Mouse (Mus musculus): Measurements from ENCODE around the gene Arpc1a. TPM values are rescaled to one million over a fixed set of nuclear protein-coding genes. Genes with fewer than 3 reads are reported as not detected.
"Not testable (repeated sequence)": the region's sequence is repeated elsewhere in the genome, so short reads cannot be mapped to it uniquely, and the experiment has no call there.

Arpc1a gene
- total RNA-seq, 2 experiments from 2014 or later: 13.6 to 25.2 TPM

- ATAC-seq (replicated peaks; ENCODE audit: low FRiP score, poor library complexity, severe bottlenecking): no peak
Observed at GRCm38 (mm10) chr5:145130995-145131394, 47.4 kb downstream of the Arpc1a start.

GRCm38 (mm10) chr5:145133275-145133674 is 49.6 kb downstream of the Arpc1a start:
- ATAC-seq (replicated peaks; ENCODE audit: low FRiP score, poor library complexity, severe bottlenecking): not testable (repeated sequence)

DNA sequence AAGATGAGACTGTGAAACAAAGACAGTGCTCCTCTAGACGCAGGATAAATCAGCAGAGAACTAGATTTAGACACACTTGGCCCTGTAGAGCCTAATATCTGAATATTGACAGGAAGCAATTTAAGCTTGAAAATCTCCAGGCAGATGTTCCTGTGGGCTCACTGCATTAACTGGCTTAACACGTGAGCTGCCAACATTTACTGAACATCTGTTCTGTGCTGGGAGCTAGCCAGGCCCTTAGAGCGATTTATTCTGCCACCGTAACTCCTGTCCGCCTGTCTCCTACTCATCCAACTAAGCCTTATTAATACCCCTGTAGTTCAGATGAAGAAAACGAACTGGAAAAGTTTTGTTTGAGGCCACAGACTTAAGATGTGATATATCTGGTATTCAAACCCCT is 55.2 kb downstream of the Arpc1a start:
- no peak for ATAC-seq (replicated peaks; ENCODE audit: low FRiP score, poor library complexity, severe bottlenecking)

DNA sequence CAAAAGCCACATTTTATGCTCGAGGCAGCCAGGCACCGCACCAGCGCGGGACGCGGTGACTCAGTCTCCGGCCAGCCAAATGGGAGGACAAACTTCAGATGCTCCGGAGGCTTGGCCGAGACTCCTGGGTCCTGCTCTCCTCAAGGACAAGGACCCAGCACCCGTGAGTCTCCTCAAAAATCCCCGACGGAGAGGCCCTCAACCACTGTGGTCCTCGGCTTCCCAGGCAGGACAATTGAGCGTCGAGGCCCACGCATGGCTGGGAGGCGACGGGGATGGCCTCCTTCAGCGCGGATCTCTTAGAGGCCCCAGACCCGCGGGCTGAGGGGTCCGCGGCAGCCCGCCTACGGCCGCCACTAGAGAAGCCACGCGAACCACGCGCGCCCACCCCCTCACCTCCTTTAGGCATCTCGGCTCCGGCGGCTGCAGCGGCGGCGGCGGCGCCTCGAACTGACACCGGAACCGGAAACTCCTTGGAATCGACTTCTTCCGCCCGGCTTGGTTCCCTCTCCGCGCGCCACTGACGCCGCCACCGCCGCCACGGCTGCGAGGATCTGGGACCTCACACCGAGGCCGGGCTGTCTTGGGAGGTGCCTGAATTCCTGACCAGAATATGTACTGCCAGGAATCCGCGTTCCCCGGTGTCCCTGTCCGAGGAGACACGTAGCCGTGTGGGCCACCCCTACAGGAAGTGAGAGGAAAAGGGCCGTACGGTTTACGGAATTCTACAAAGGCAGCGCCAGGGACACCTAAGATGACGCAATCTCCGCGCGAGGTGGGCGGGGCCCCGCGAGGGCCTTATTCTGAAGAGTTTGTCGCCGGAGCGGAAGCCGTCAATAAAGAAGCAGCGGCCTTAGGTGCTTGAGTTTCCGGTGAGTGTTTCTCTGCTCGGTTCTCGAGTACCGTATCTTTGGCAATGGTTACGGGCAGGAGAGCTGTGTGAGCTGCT is 56.2 kb downstream of the Arpc1a start, which contains the start of the genes Pdap1 and Bud31:
Gene Pdap1 (minus strand): TSS at position 668 of the 949 bp plus-strand sequence.
Gene Bud31 (plus strand): TSS at position 792 of the 949 bp plus-strand sequence.
- peak; percentile 88 for ATAC-seq (replicated peaks; ENCODE audit: low FRiP score, poor library complexity, severe bottlenecking)

GRCm38 (mm10) chr5:145140611-145141010 is 57.0 kb downstream of the Arpc1a start:
- peak; percentile 64 for ATAC-seq (replicated peaks; ENCODE audit: low FRiP score, poor library complexity, severe bottlenecking)

DNA sequence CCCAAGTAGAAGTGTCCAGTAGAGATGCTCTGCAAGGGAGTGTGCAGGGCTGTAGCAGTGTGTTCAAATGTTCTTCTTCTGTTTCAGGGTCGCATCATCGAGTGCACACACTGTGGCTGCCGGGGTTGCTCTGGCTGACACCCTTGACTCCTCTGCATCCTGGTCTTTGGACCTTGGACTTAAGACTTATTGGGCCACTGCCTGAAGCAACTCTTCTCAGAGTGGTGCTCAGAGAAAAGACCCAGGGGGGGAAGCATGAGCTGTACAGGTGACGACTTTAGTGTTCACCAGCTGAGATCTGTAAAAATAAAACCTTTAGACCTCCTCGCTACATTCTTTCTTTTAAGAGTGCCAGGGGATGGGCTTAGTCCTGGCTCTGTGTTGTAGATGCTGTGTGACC is 64.1 kb downstream of the Arpc1a start:
- no peak for ATAC-seq (replicated peaks; ENCODE audit: low FRiP score, poor library complexity, severe bottlenecking)

- ATAC-seq (replicated peaks; ENCODE audit: low FRiP score, poor library complexity, severe bottlenecking): no peak
Observed at GRCm38 (mm10) chr5:145149294-145149693, 65.7 kb downstream of the Arpc1a start.

DNA sequence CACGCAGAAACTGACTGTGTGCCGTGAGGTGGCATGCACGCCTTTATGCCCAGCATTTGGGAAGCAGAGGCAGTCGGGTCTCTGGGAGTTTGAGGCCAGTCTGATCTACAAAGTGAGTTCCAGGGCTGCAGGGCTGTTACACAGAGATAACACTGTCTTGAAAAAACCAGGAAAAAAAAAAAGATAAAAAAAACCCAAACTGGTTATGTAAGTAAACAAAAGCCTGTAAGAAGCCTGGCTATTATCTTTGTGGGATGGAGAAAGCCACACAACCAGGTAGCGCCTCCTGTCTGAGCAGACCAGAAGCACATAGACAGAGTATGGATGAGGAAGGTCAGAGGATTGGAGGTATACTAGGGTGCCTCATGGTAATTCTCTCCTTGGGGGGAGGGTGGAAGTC is 69.1 kb downstream of the Arpc1a start:
- ATAC-seq (replicated peaks; ENCODE audit: low FRiP score, poor library complexity, severe bottlenecking): no peak

Other genes starting within 250 kb of the Arpc1a start
- 1.5 TPM in 2 replicates for gene Smurf1, start 118.0 kb upstream of the Arpc1a start, total RNA-seq (2015; ENCODE audit: low replicate concordance)
- 1.1 and 2.1 TPM in 2 replicates for gene Smurf1, start 118.0 kb upstream of the Arpc1a start, total RNA-seq (2017; ENCODE audit: low replicate concordance)
- gene Gm4871, start 51.1 kb upstream of the Arpc1a start, total RNA-seq (2015; ENCODE audit: low replicate concordance): not detected in 2 replicates
- gene Gm4871, start 51.1 kb upstream of the Arpc1a start, total RNA-seq (2017; ENCODE audit: low replicate concordance): not detected in 2 replicates
- gene 1700018F24Rik, start 40.8 kb upstream of the Arpc1a start, total RNA-seq (2015; ENCODE audit: low replicate concordance): not detected in 2 replicates
- not detected in 2 replicates for gene 1700018F24Rik, start 40.8 kb upstream of the Arpc1a start, total RNA-seq (2017; ENCODE audit: low replicate concordance)
- gene Kpna7, start 200 bp downstream of the Arpc1a start, total RNA-seq (2015; ENCODE audit: low replicate concordance): not detected in 2 replicates
- gene Kpna7, start 200 bp downstream of the Arpc1a start, total RNA-seq (2017; ENCODE audit: low replicate concordance): not detected in 2 replicates
- gene Arpc1b, start 30.4 kb downstream of the Arpc1a start, total RNA-seq (2015; ENCODE audit: low replicate concordance): 60.5 and 70.8 TPM in 2 replicates
- 46.7 and 74.1 TPM in 2 replicates for gene Arpc1b, start 30.4 kb downstream of the Arpc1a start, total RNA-seq (2017; ENCODE audit: low replicate concordance)
- gene Pdap1, start 56.4 kb downstream of the Arpc1a start, total RNA-seq (2015; ENCODE audit: low replicate concordance): 12.3 and 14.2 TPM in 2 replicates
- 23.2 and 50.9 TPM in 2 replicates for gene Pdap1, start 56.4 kb downstream of the Arpc1a start, total RNA-seq (2017; ENCODE audit: low replicate concordance)
- 113 and 149 TPM in 2 replicates for gene Bud31, start 56.5 kb downstream of the Arpc1a start, total RNA-seq (2015; ENCODE audit: low replicate concordance)
- 170 and 223 TPM in 2 replicates for gene Bud31, start 56.5 kb downstream of the Arpc1a start, total RNA-seq (2017; ENCODE audit: low replicate concordance)
- 2.7 and 4.8 TPM in 2 replicates for gene Ptcd1, start 83.3 kb downstream of the Arpc1a start, total RNA-seq (2015; ENCODE audit: low replicate concordance)
- 6.8 and 10.1 TPM in 2 replicates for gene Ptcd1, start 83.3 kb downstream of the Arpc1a start, total RNA-seq (2017; ENCODE audit: low replicate concordance)
- gene Cpsf4, start 83.4 kb downstream of the Arpc1a start, total RNA-seq (2015; ENCODE audit: low replicate concordance): 8.1 and 11.1 TPM in 2 replicates
- 15.1 and 17.0 TPM in 2 replicates for gene Cpsf4, start 83.4 kb downstream of the Arpc1a start, total RNA-seq (2017; ENCODE audit: low replicate concordance)
- gene Atp5j2, start 108.2 kb downstream of the Arpc1a start, total RNA-seq (2015; ENCODE audit: low replicate concordance): 78.0 and 168 TPM in 2 replicates
- gene Atp5j2, start 108.2 kb downstream of the Arpc1a start, total RNA-seq (2017; ENCODE audit: low replicate concordance): 43.4 and 55.3 TPM in 2 replicates
- 10.6 and 12.3 TPM in 2 replicates for gene Zkscan14, start 118.0 kb downstream of the Arpc1a start, total RNA-seq (2015; ENCODE audit: low replicate concordance)
- gene Zkscan14, start 118.0 kb downstream of the Arpc1a start, total RNA-seq (2017; ENCODE audit: low replicate concordance): 38.9 and 39.4 TPM in 2 replicates
- gene Zkscan5, start 120.7 kb downstream of the Arpc1a start, total RNA-seq (2015; ENCODE audit: low replicate concordance): 4.4 TPM in 1 of 2 replicates, not detected in the other
- gene Zkscan5, start 120.7 kb downstream of the Arpc1a start, total RNA-seq (2017; ENCODE audit: low replicate concordance): 3.9 and 8.9 TPM in 2 replicates
- 24.8 and 33.9 TPM in 2 replicates for gene Zfp655, start 147.9 kb downstream of the Arpc1a start, total RNA-seq (2015; ENCODE audit: low replicate concordance)
- 36.8 and 44.6 TPM in 2 replicates for gene Zfp655, start 147.9 kb downstream of the Arpc1a start, total RNA-seq (2017; ENCODE audit: low replicate concordance)
- gene Zscan25, start 196.7 kb downstream of the Arpc1a start, total RNA-seq (2015; ENCODE audit: low replicate concordance): 0.63 and 1.7 TPM in 2 replicates
- gene Zscan25, start 196.7 kb downstream of the Arpc1a start, total RNA-seq (2017; ENCODE audit: low replicate concordance): 2.4 TPM in 1 of 2 replicates, not detected in the other